Mouse (Mus musculus): ENCODE measurements around the gene Gulp1. TPM values are rescaled to one million over a fixed set of nuclear protein-coding genes. Genes with fewer than 3 reads are reported as not detected.

The Gulp1 gene
- polyA plus RNA-seq, 1 experiment, result 6.2 TPM

- 14% methylated on average over 3 of the region's 3 CpGs for WGBS
- no peak for DNase-seq
- no peak overlapping the region for H3K4me3 ChIP-seq (replicated peaks; ENCODE audit: extremely low read depth, low read depth, low read length)
Observed at GRCm38 (mm10) chr1:44584886-44585385, 33.6 kb downstream of the Gulp1 start.

GRCm38 (mm10) chr1:44591742-44592141, 40.4 kb downstream of the Gulp1 start:
- WGBS, result 48% methylated on average over 3 of the region's 3 CpGs
- Histone ChIP-seq H3K4me1 (ENCODE audit: control insufficient read depth, insufficient read depth, low read length) (no peaks in the 10 kb centered on the region; the same call in 1 of the 2 replicates), H3K4me3 (replicated peaks; ENCODE audit: extremely low read depth, low read depth, low read length) (no peak overlapping the region)
- no peak for TF ChIP-seq CTCF (IDR thresholded peaks at IDR 0.05; ENCODE audit: insufficient read depth, low read length)
- no peak for TF ChIP-seq POLR2A (IDR thresholded peaks at IDR 0.05; ENCODE audit: borderline replicate concordance, extremely low read depth, low read depth, low read length)
- DNase-seq, result no peak

More at GRCm38 (mm10) chr1:44584886-44585385, 33.6 kb downstream of the Gulp1 start:
- H3K4me1 ChIP-seq (ENCODE audit: control insufficient read depth, insufficient read depth, low read length), result peaks cover 2% of the 10 kb centered on the region; the same call in 1 of the 2 replicates
- no peak for TF ChIP-seq CTCF (IDR thresholded peaks at IDR 0.05; ENCODE audit: insufficient read depth, low read length)
- no peak for TF ChIP-seq POLR2A (IDR thresholded peaks at IDR 0.05; ENCODE audit: borderline replicate concordance, extremely low read depth, low read depth, low read length)

- no peaks in the 10 kb centered on the region; the same call in 1 of the 2 replicates for H3K4me1 ChIP-seq (ENCODE audit: control insufficient read depth, insufficient read depth, low read length)
- no peak overlapping the region for H3K4me3 ChIP-seq (replicated peaks; ENCODE audit: extremely low read depth, low read depth, low read length)
- 74% methylated on average over 1 of the region's 1 CpGs for WGBS
- TF ChIP-seq POLR2A (IDR thresholded peaks at IDR 0.05; ENCODE audit: borderline replicate concordance, extremely low read depth, low read depth, low read length) (no peak), CTCF (IDR thresholded peaks at IDR 0.05; ENCODE audit: insufficient read depth, low read length) (no peak)
- DNase-seq, result no peak
Observed at GRCm38 (mm10) chr1:44593109-44593508, 41.8 kb downstream of the Gulp1 start.

GRCm38 (mm10) chr1:44598312-44598711, 47.0 kb downstream of the Gulp1 start:
- DNase-seq, result no peak
- no peak for TF ChIP-seq CTCF (IDR thresholded peaks at IDR 0.05; ENCODE audit: insufficient read depth, low read length)
- no peak for TF ChIP-seq POLR2A (IDR thresholded peaks at IDR 0.05; ENCODE audit: borderline replicate concordance, extremely low read depth, low read depth, low read length)
- Histone ChIP-seq H3K4me1 (ENCODE audit: control insufficient read depth, insufficient read depth, low read length) (no peaks in the 10 kb centered on the region; the same call in 1 of the 2 replicates), H3K4me3 (replicated peaks; ENCODE audit: extremely low read depth, low read depth, low read length) (no peak overlapping the region)
- 82% methylated on average over 2 of the region's 2 CpGs for WGBS

- 60% methylated on average over 2 of the region's 2 CpGs for WGBS
- no peak for DNase-seq
- TF ChIP-seq CTCF (IDR thresholded peaks at IDR 0.05; ENCODE audit: insufficient read depth, low read length) (no peak), POLR2A (IDR thresholded peaks at IDR 0.05; ENCODE audit: borderline replicate concordance, extremely low read depth, low read depth, low read length) (no peak)
- Histone ChIP-seq H3K4me1 (ENCODE audit: control insufficient read depth, insufficient read depth, low read length) (no peaks in the 10 kb centered on the region), H3K4me3 (replicated peaks; ENCODE audit: extremely low read depth, low read depth, low read length) (no peak overlapping the region)
Observed at GRCm38 (mm10) chr1:44613294-44614041, 62.2 kb downstream of the Gulp1 start.

GRCm38 (mm10) chr1:44618751-44619150, 67.4 kb downstream of the Gulp1 start:
- no peak overlapping the region for H3K4me3 ChIP-seq (replicated peaks; ENCODE audit: extremely low read depth, low read depth, low read length)
- WGBS, result 69% methylated on average over 2 of the region's 2 CpGs
- DNase-seq, result no peak
- no peaks in the 10 kb centered on the region for H3K4me1 ChIP-seq (ENCODE audit: control insufficient read depth, insufficient read depth, low read length)
- TF ChIP-seq CTCF (IDR thresholded peaks at IDR 0.05; ENCODE audit: insufficient read depth, low read length) (no peak), POLR2A (IDR thresholded peaks at IDR 0.05; ENCODE audit: borderline replicate concordance, extremely low read depth, low read depth, low read length) (no peak)

- WGBS, result 44% methylated on average over 4 of the region's 4 CpGs
- DNase-seq, result no peak
- Histone ChIP-seq H3K4me1 (ENCODE audit: control insufficient read depth, insufficient read depth, low read length) (no peaks in the 10 kb centered on the region), H3K4me3 (replicated peaks; ENCODE audit: extremely low read depth, low read depth, low read length) (no peak overlapping the region)
- TF ChIP-seq CTCF (IDR thresholded peaks at IDR 0.05; ENCODE audit: insufficient read depth, low read length), result no peak
- TF ChIP-seq POLR2A (IDR thresholded peaks at IDR 0.05; ENCODE audit: borderline replicate concordance, extremely low read depth, low read depth, low read length), result no peak
Observed at GRCm38 (mm10) chr1:44634481-44634880, 83.2 kb downstream of the Gulp1 start.

- TF ChIP-seq POLR2A (IDR thresholded peaks at IDR 0.05; ENCODE audit: borderline replicate concordance, extremely low read depth, low read depth, low read length), result no peak
- no peak for TF ChIP-seq CTCF (IDR thresholded peaks at IDR 0.05; ENCODE audit: insufficient read depth, low read length)
- Histone ChIP-seq H3K4me3 (replicated peaks; ENCODE audit: extremely low read depth, low read depth, low read length) (no peak overlapping the region), H3K4me1 (ENCODE audit: control insufficient read depth, insufficient read depth, low read length) (no peaks in the 10 kb centered on the region)
- no peak for DNase-seq
- 90% methylated on average over 6 of the region's 6 CpGs for WGBS
Observed at GRCm38 (mm10) chr1:44645678-44646276, 94.5 kb downstream of the Gulp1 start.

GRCm38 (mm10) chr1:44678974-44679373, 127.7 kb downstream of the Gulp1 start:
- Histone ChIP-seq H3K4me3 (replicated peaks; ENCODE audit: extremely low read depth, low read depth, low read length) (no peak overlapping the region), H3K4me1 (ENCODE audit: control insufficient read depth, insufficient read depth, low read length) (no peaks in the 10 kb centered on the region)
- DNase-seq, result no peak
- 79% methylated on average over 3 of the region's 3 CpGs for whole genome bisulfite sequencing
- TF ChIP-seq POLR2A (IDR thresholded peaks at IDR 0.05; ENCODE audit: borderline replicate concordance, extremely low read depth, low read depth, low read length), result no peak

Data from lung, adult 2 months (tissue).